Mouse (Mus musculus): ENCODE measurements around the gene Klhl29.

The Klhl29 gene

GRCm38 (mm10) chr12:5301841-5302240 lies 73.6 kb downstream of the Klhl29 start:
- DNase-seq (ENCODE audit: low read depth) = no peak

- no peak for DNase-seq (ENCODE audit: low read depth)
Observed at GRCm38 (mm10) chr12:5296422-5296821, 79.1 kb downstream of the Klhl29 start.

GRCm38 (mm10) chr12:5292316-5292715 lies 83.2 kb downstream of the Klhl29 start:
- DNase-seq (ENCODE audit: low read depth) = no peak

GRCm38 (mm10) chr12:5285579-5285978 lies 89.9 kb downstream of the Klhl29 start:
- no peak for DNase-seq (ENCODE audit: low read depth)

- DNase-seq (ENCODE audit: low read depth) = no peak
Observed at GRCm38 (mm10) chr12:5284961-5285360, 90.5 kb downstream of the Klhl29 start.

GRCm38 (mm10) chr12:5283654-5284053 lies 91.8 kb downstream of the Klhl29 start:
- no peak for DNase-seq (ENCODE audit: low read depth)

GRCm38 (mm10) chr12:5282611-5283010 lies 92.9 kb downstream of the Klhl29 start:
- DNase-seq (ENCODE audit: low read depth) = peak; percentile 65

GRCm38 (mm10) chr12:5279873-5280272 lies 95.6 kb downstream of the Klhl29 start:
- no peak for DNase-seq (ENCODE audit: low read depth)

GRCm38 (mm10) chr12:5277028-5277427 lies 98.5 kb downstream of the Klhl29 start:
- peak; percentile 75 for DNase-seq (ENCODE audit: low read depth)

- no peak for DNase-seq (ENCODE audit: low read depth)
Observed at GRCm38 (mm10) chr12:5275507-5275936, 100.0 kb downstream of the Klhl29 start.

- no peak for DNase-seq (ENCODE audit: low read depth)
Observed at GRCm38 (mm10) chr12:5274519-5274944, 101.0 kb downstream of the Klhl29 start.

GRCm38 (mm10) chr12:5273316-5274047 lies 102.0 kb downstream of the Klhl29 start:
- peak; percentile 68 for DNase-seq (ENCODE audit: low read depth)

GRCm38 (mm10) chr12:5270527-5270926 lies 105.0 kb downstream of the Klhl29 start:
- no peak for DNase-seq (ENCODE audit: low read depth)

- DNase-seq (ENCODE audit: low read depth) = no peak
Observed at GRCm38 (mm10) chr12:5269936-5270335, 105.5 kb downstream of the Klhl29 start.

- no peak for DNase-seq (ENCODE audit: low read depth)
Observed at GRCm38 (mm10) chr12:5269061-5269460, 106.4 kb downstream of the Klhl29 start.

GRCm38 (mm10) chr12:5268188-5268612 lies 107.3 kb downstream of the Klhl29 start:
- no peak for DNase-seq (ENCODE audit: low read depth)

- DNase-seq (ENCODE audit: low read depth) = no peak
Observed at GRCm38 (mm10) chr12:5267271-5268187, 108.0 kb downstream of the Klhl29 start.

GRCm38 (mm10) chr12:5266773-5267172 lies 108.7 kb downstream of the Klhl29 start:
- DNase-seq (ENCODE audit: low read depth) = no peak

- DNase-seq (ENCODE audit: low read depth) = no peak
Observed at GRCm38 (mm10) chr12:5261476-5261875, 114.0 kb downstream of the Klhl29 start.

- DNase-seq (ENCODE audit: low read depth) = no peak
Observed at GRCm38 (mm10) chr12:5258779-5259178, 116.7 kb downstream of the Klhl29 start.

GRCm38 (mm10) chr12:5257174-5257573 lies 118.3 kb downstream of the Klhl29 start:
- DNase-seq (ENCODE audit: low read depth) = no peak

- DNase-seq (ENCODE audit: low read depth) = no peak
Observed at GRCm38 (mm10) chr12:5255079-5255478, 120.4 kb downstream of the Klhl29 start.
